ENCODE assay signal across 8 mouse cellular contexts in genomic region chr1:37890025-37890652, GRCm38 (mm10). TPM values are rescaled to one million over a fixed set of nuclear protein-coding genes. Genes with fewer than 3 reads are reported as not detected.
DNase-seq lines count a peak whose midpoint lies in the region; ATAC-seq lines count a peak whose summit lies in the region.

Mitd1 (minus strand) TSS chr1:37890411.
Mrpl30 (plus strand) TSS chr1:37890477.

- under 1% methylated on average over 41 of the region's 41 CpGs for WGBS in hindbrain, embryonic 12.5 days

- no peaks in the 10 kb centered on the region for H3K27me3 ChIP-seq in hindbrain, embryonic 12.5 days

- peak; percentile 95 for DNase-seq in NIH3T3 (ENCODE audit: low read depth)
- DNase-seq in cerebellum, postnatal 10 days, result peak; percentile 93
- DNase-seq in frontal cortex, postnatal 10 days (ENCODE audit: low spot score in 2 of 2), result peak; percentile 81 to 88
- peak; percentile 92 to 93 for DNase-seq in layer of hippocampus, postnatal 14 days (ENCODE audit: low spot score in 2 of 2)
- peak; percentile 90 for DNase-seq in lung, postnatal 14 days
- DNase-seq in retina, adult 2 months (ENCODE audit: low read depth, low spot score), result peak; percentile 87
- DNase-seq in thymus, postnatal 36 days, result peak; percentile 85 to 86

- H3K27ac ChIP-seq in hindbrain, embryonic 12.5 days, result peak within 1 kb of the TSS; percentile 80

- peak within 1 kb of the TSS; percentile 77 for H3K4me2 ChIP-seq in hindbrain, embryonic 12.5 days (replicated peaks)

- H3K4me1 ChIP-seq in hindbrain, embryonic 12.5 days, result peaks cover 19% of the 10 kb centered on the region

- H3K9ac ChIP-seq in hindbrain, embryonic 12.5 days, result peak within 1 kb of the TSS; percentile 75

- peak; percentile 88 for ATAC-seq in hindbrain, embryonic 12.5 days (ENCODE audit: low FRiP score)

- peak within 1 kb of the TSS; percentile 67 for H3K4me3 ChIP-seq in hindbrain, embryonic 12.5 days

- H3K9me3 ChIP-seq in hindbrain, embryonic 12.5 days (replicated peaks), result no peaks in the 10 kb centered on the region

- H3K36me3 ChIP-seq in hindbrain, embryonic 12.5 days, result peaks cover 13% of the 10 kb centered on the region

RNA-seq across cellular contexts. Expression of gene Mitd1, which starts in this region (rescaled TPM):
- polyA plus RNA-seq in hindbrain, embryonic 12.5 days (2016; fragmentation: Nextera tagmentation; extraction: Ambion mirVana), result 19.1 and 21.7 TPM in 2 replicates
- total RNA-seq in layer of hippocampus, postnatal 14 days (2021), result 10 to 100 TPM in 1 of 2 experiments, 1 to 10 TPM in 1; 9.7 to 14.2 TPM

RNA-seq across cellular contexts. Expression of gene Mrpl30, which starts in this region (rescaled TPM):
- 185 and 220 TPM in 2 replicates for polyA plus RNA-seq in hindbrain, embryonic 12.5 days (2016; fragmentation: Nextera tagmentation; extraction: Ambion mirVana)
- total RNA-seq in layer of hippocampus, postnatal 14 days (2021), result 100 to 1,000 TPM; 141 to 142 TPM

Comparison
In these comparisons a context has a peak if more than half of its experiments do, and no peak if none do; other contexts are left out.
1. Peak in every context shown above with its lines: DNase-seq, ATAC-seq, H3K4me3 ChIP-seq and H3K27ac ChIP-seq.